Mouse (Mus musculus) forebrain, embryonic 14.5 days (tissue): Measurements from ENCODE around the gene Lyrm7. TPM values are rescaled to one million over a fixed set of nuclear protein-coding genes. Genes with fewer than 3 reads are reported as not detected.
"Not testable (repeated sequence)": the region's sequence is repeated elsewhere in the genome, so short reads cannot be mapped to it uniquely, and the experiment has no call there.

Source experiments
- ATAC-seq: fragments of 200-750 bp; cut with Nextera tagmentation; 2 replicates; pipeline ENCODE4 v1.8.0; 2017; ENCODE audit warnings: mild to moderate bottlenecking, moderate library complexity
- DNase-seq: peaks from one replicate; pipeline ENCODE4 v3.0.0-alpha.2; 2015; ENCODE audit warnings: low spot score
- H3K27ac ChIP-seq: fragments of 300-500 bp; sonication (generic); 2 replicates; pipeline ENCODE4 v1.5.1; 2014; ENCODE audit warnings: low read depth, mild to moderate bottlenecking, control low read depth, low read length, moderate library complexity
- H3K27me3 ChIP-seq: fragments of 300-500 bp; sonication (generic); replicated peaks from 2 replicates; pipeline ENCODE4 v1.6.1; 2014; ENCODE audit warnings: low read length, control low read depth, mixed read lengths; ENCODE audit not compliant: control insufficient read depth, insufficient read depth
- H3K36me3 ChIP-seq: fragments of 300-500 bp; sonication (generic); 2 replicates; pipeline ENCODE4 v1.6.1; 2014; ENCODE audit warnings: low read length, control low read depth; ENCODE audit not compliant: control insufficient read depth, insufficient read depth
- H3K4me1 ChIP-seq: fragments of 300-500 bp; sonication (generic); 2 replicates; pipeline ENCODE4 v1.6.1; 2014; ENCODE audit warnings: antibody characterized with exemption, low read length, control low read depth; ENCODE audit not compliant: control insufficient read depth, insufficient read depth
- H3K4me2 ChIP-seq: fragments of 300-500 bp; sonication (generic); 2 replicates; pipeline ENCODE4 v1.6.1; 2014; ENCODE audit warnings: mild to moderate bottlenecking, control low read depth, low read length
- H3K4me3 ChIP-seq: fragments of 300-500 bp; sonication (generic); 2 replicates; pipeline ENCODE4 v1.5.1; 2014; ENCODE audit warnings: low read depth, low read length, control low read depth
- H3K9ac ChIP-seq: fragments of 300-500 bp; sonication (generic); 2 replicates; pipeline ENCODE4 v1.6.1; 2014; ENCODE audit warnings: mild to moderate bottlenecking, low read length, control low read depth, moderate library complexity
- H3K9me3 ChIP-seq: fragments of 300-500 bp; sonication (generic); replicated peaks from 2 replicates; pipeline ENCODE4 v1.6.1; 2016; ENCODE audit warnings: low read length, control low read depth, mixed read lengths; ENCODE audit not compliant: control insufficient read depth
- WGBS: fragments of 180-500 bp; shearing (Covaris S2); extraction: QIAGEN DNeasy Blood & Tissue Kit; methylation state at CpG from one replicate; pipeline ENCODE4 v1.1.7; 2014; 5-methylcytosine and 5-hydroxymethylcytosine counted together
- polyA plus RNA-seq: library from polyadenylated mRNA; unstranded; fragments of >200 nt; fragmentation: Nextera tagmentation; extraction: Ambion mirVana; gene quantifications from 2 replicates; pipeline ENCODE4 v1.2.1, GENCODE M21; 2014

The Lyrm7 gene
- polyA plus RNA-seq, 1 experiment from 2014 or later = 13.2 TPM

GRCm38 (mm10) chr11:54862621-54863520 is 2.2 kb upstream of the Lyrm7 start:
- no peak overlapping the region for H3K9ac ChIP-seq
- H3K9me3 ChIP-seq = no peaks in the 10 kb centered on the region
- no peak overlapping the region for H3K4me3 ChIP-seq
- ATAC-seq (no peak), DNase-seq (peak; percentile 82)
- WGBS = 46% methylated on average over 10 of the region's 10 CpGs
- H3K36me3 ChIP-seq = no peaks in the 10 kb centered on the region
- H3K27me3 ChIP-seq = no peaks in the 10 kb centered on the region
- H3K4me2 ChIP-seq = no peak overlapping the region
- no peak overlapping the region for H3K27ac ChIP-seq
- H3K4me1 ChIP-seq = peaks cover 11% of the 10 kb centered on the region

GRCm38 (mm10) chr11:54861471-54862420 is 1.0 kb upstream of the Lyrm7 start:
- H3K27me3 ChIP-seq = no peaks in the 10 kb centered on the region
- no peak for DNase-seq
- no peaks in the 10 kb centered on the region for H3K9me3 ChIP-seq
- H3K9ac ChIP-seq = no peak overlapping the region
- H3K4me3 ChIP-seq = peak overlapping the region; percentile 67; the same call in 1 of the 2 replicates
- peaks cover 4% of the 10 kb centered on the region for H3K4me1 ChIP-seq
- ATAC-seq = no peak
- no peak overlapping the region for H3K4me2 ChIP-seq
- H3K36me3 ChIP-seq = no peaks in the 10 kb centered on the region
- WGBS = 92% methylated on average over 5 of the region's 5 CpGs
- H3K27ac ChIP-seq = no peak overlapping the region

GRCm38 (mm10) chr11:54859322-54860165 is 1.2 kb downstream of the Lyrm7 start:
- H3K4me1 ChIP-seq = peaks cover 4% of the 10 kb centered on the region
- H3K4me2 ChIP-seq = peak overlapping the region; percentile 80
- no peak for ATAC-seq
- DNase-seq = peak; percentile 62
- whole genome bisulfite sequencing = 27% methylated on average over 11 of the region's 11 CpGs
- peak overlapping the region; percentile 67 for H3K4me3 ChIP-seq
- peak overlapping the region; percentile 33; the same call in 1 of the 2 replicates for H3K27ac ChIP-seq
- H3K9me3 ChIP-seq = no peaks in the 10 kb centered on the region
- no peaks in the 10 kb centered on the region for H3K36me3 ChIP-seq
- H3K27me3 ChIP-seq = no peaks in the 10 kb centered on the region
- H3K9ac ChIP-seq = peak overlapping the region; percentile 85

GRCm38 (mm10) chr11:54858880-54859279 is 1.8 kb downstream of the Lyrm7 start:
- DNase-seq, H3K27ac ChIP-seq, H3K27me3 ChIP-seq, H3K4me3 ChIP-seq, H3K4me2 ChIP-seq, H3K4me1 ChIP-seq, H3K36me3 ChIP-seq, H3K9me3 ChIP-seq, H3K9ac ChIP-seq, ATAC-seq: not testable (repeated sequence)
- WGBS = 96% methylated on average over 11 of the region's 12 CpGs

- H3K27ac ChIP-seq = no peak overlapping the region
- no peak for DNase-seq
- no peak overlapping the region for H3K9ac ChIP-seq
Measured at GRCm38 (mm10) chr11:54851656-54852055, 9.1 kb downstream of the Lyrm7 start.

GRCm38 (mm10) chr11:54849961-54850758 is 10.6 kb downstream of the Lyrm7 start:
- Histone ChIP-seq H3K4me3 (no peak overlapping the region), H3K9ac (no peak overlapping the region), H3K27me3 (no peaks in the 10 kb centered on the region), H3K4me1 (peaks cover 3% of the 10 kb centered on the region; the same call in 1 of the 2 replicates), H3K4me2 (no peak overlapping the region), H3K36me3 (no peaks in the 10 kb centered on the region), H3K27ac (no peak overlapping the region), H3K9me3 (no peaks in the 10 kb centered on the region)
- DNase-seq (no peak), ATAC-seq (no peak)
- WGBS = 89% methylated on average over 10 of the region's 10 CpGs

More at GRCm38 (mm10) chr11:54851656-54852055, 9.1 kb downstream of the Lyrm7 start:
- H3K27me3 ChIP-seq = no peaks in the 10 kb centered on the region
- ATAC-seq = no peak
- H3K4me1 ChIP-seq = no peaks in the 10 kb centered on the region
- H3K36me3 ChIP-seq = no peaks in the 10 kb centered on the region
- 94% methylated on average over 12 of the region's 12 CpGs for WGBS
- no peak overlapping the region for H3K4me3 ChIP-seq
- no peak overlapping the region for H3K4me2 ChIP-seq
- no peaks in the 10 kb centered on the region for H3K9me3 ChIP-seq

GRCm38 (mm10) chr11:54845470-54846442 is 15.0 kb downstream of the Lyrm7 start:
- DNase-seq (peak; percentile 37), ATAC-seq (no peak)
- Histone ChIP-seq H3K9me3 (no peaks in the 10 kb centered on the region), H3K27me3 (no peaks in the 10 kb centered on the region), H3K27ac (no peak overlapping the region), H3K9ac (no peak overlapping the region), H3K4me1 (peaks cover 3% of the 10 kb centered on the region; the same call in 1 of the 2 replicates), H3K4me2 (no peak overlapping the region), H3K36me3 (no peaks in the 10 kb centered on the region), H3K4me3 (no peak overlapping the region)
- WGBS = 42% methylated on average over 8 of the region's 8 CpGs
